Mouse (Mus musculus): Measurements from ENCODE around the gene Sgsm1.

GRCm38 (mm10) chr5:113348597-113348996 lies 38.0 kb upstream of the Sgsm1 start:
- peak; percentile 41; the same call in 1 of the 2 replicates for TF ChIP-seq POLR2A (IDR thresholded peaks at IDR 0.05; ENCODE audit: control insufficient read depth, low read depth, low read length)
- peak; percentile 27; the same call in 1 of the 2 replicates for TF ChIP-seq CTCF (IDR thresholded peaks at IDR 0.05; ENCODE audit: control insufficient read depth, insufficient read depth, insufficient replicate concordance, low read depth, low read length)

Measured in testis, adult 2 months (tissue).